Mouse (Mus musculus) MEL (cell line): ENCODE results near the gene Irgm1.
A peak's percentile ranks its signal among the peaks of the same experiment; 100 is the strongest.

ENCODE experiments used
- CTCF ChIP-seq, 3 experiments: IDR thresholded peaks in 2 of 3; conservative IDR thresholded peaks in 1 of 3; 2 replicates each; pipeline ENCODE4 v1.5.1; 2011 to 2012; ENCODE audit warnings: low read length in 3 of 3, low read depth in 2 of 3, mild to moderate bottlenecking in 2 of 3, improper control_type of control experiment in 1 of 3, inconsistent platforms in 1 of 3, mixed read lengths in 1 of 3, moderate library complexity in 1 of 3; ENCODE audit not compliant: control insufficient read depth in 1 of 3, insufficient read depth in 1 of 3, poor library complexity in 1 of 3, severe bottlenecking in 1 of 3
- E2F4 ChIP-seq: IDR thresholded peaks from 2 replicates; pipeline ENCODE4 v1.6.1; 2011; ENCODE audit warnings: low read depth, low read length, improper control_type of control experiment, borderline replicate concordance
- GATA1 ChIP-seq: IDR thresholded peaks from 2 replicates; pipeline ENCODE4 v1.6.1; 2011; ENCODE audit warnings: low read depth, low read length, improper control_type of control experiment
- KAT2A ChIP-seq: conservative IDR thresholded peaks from 2 replicates; pipeline ENCODE4 v1.6.1; 2012; ENCODE audit warnings: low read depth, low read length, improper control_type of control experiment, inconsistent platforms
- MEF2A ChIP-seq: IDR thresholded peaks from 2 replicates; pipeline ENCODE4 v1.6.1; 2014; ENCODE audit warnings: low read depth, mild to moderate bottlenecking, inconsistent platforms, low read length, improper control_type of control experiment; ENCODE audit not compliant: poor library complexity, insufficient replicate concordance, severe bottlenecking; ENCODE audit errors: extremely low read depth
- POLR2A ChIP-seq, 2 experiments: IDR thresholded peaks; 2 replicates each; pipeline ENCODE4 v1.6.1; 2011 to 2012; ENCODE audit warnings: low read length in 2 of 2, mild to moderate bottlenecking in 2 of 2, control low read depth in 1 of 2, improper control_type of control experiment in 1 of 2, low read depth in 1 of 2, moderate library complexity in 1 of 2; ENCODE audit not compliant: control insufficient read depth in 1 of 2, insufficient read depth in 1 of 2, poor library complexity in 1 of 2
- POLR2AphosphoS5 ChIP-seq: IDR thresholded peaks from 2 replicates; pipeline ENCODE4 v1.6.1; 2012; ENCODE audit warnings: low read depth, borderline replicate concordance, mild to moderate bottlenecking, inconsistent platforms, low read length, moderate library complexity, mixed read lengths
- SMC3 ChIP-seq: IDR thresholded peaks from 2 replicates; pipeline ENCODE4 v1.6.1; 2011; ENCODE audit warnings: low read depth, low read length, improper control_type of control experiment
- TCF12 ChIP-seq: IDR thresholded peaks from 2 replicates; pipeline ENCODE4 v1.6.1; 2014; ENCODE audit warnings: low read depth, mild to moderate bottlenecking, inconsistent platforms, low read length, improper control_type of control experiment, moderate library complexity
- UBTF ChIP-seq: IDR thresholded peaks from 2 replicates; pipeline ENCODE4 v1.6.1; 2012; ENCODE audit warnings: low read depth, mild to moderate bottlenecking, inconsistent platforms, low read length, improper control_type of control experiment, moderate library complexity, borderline replicate concordance; ENCODE audit not compliant: insufficient read depth
- ZNF384 ChIP-seq: IDR thresholded peaks from 2 replicates; pipeline ENCODE4 v1.6.1; 2012; ENCODE audit warnings: low read depth, mild to moderate bottlenecking, inconsistent platforms, low read length, improper control_type of control experiment

GRCm38 (mm10) chr11:48851270-48851995 is 20.1 kb downstream of the Irgm1 start:
- TF ChIP-seq CTCF (IDR thresholded peaks at IDR 0.05 in 2 of 3, conservative IDR thresholded peaks at IDR 0.05 in 1 of 3; ENCODE audit: control insufficient read depth in 1 of 3, insufficient read depth in 1 of 3, low read depth in 2 of 3, low read length in 3 of 3, poor library complexity in 1 of 3, severe bottlenecking in 1 of 3) (peak; percentile 73 to 96 (median 76)), KAT2A (no peak), UBTF (no peak), MEF2A (no peak), POLR2A (IDR thresholded peaks at IDR 0.05; ENCODE audit: control insufficient read depth in 1 of 2, insufficient read depth in 1 of 2, low read depth in 1 of 2, low read length in 2 of 2, poor library complexity in 1 of 2) (no peak), GATA1 (no peak), POLR2AphosphoS5 (no peak), ZNF384 (no peak), E2F4 (no peak), TCF12 (no peak), SMC3 (peak; percentile 79)
